Mouse (Mus musculus): ENCODE measurements at regions not wholly inside any gene's neighbourhood (a gene's known extent, or its start where the extent isn't known, plus 50 kb on each side); places are given as distances from the start of the nearest gene placed in this dataset.

DNA sequence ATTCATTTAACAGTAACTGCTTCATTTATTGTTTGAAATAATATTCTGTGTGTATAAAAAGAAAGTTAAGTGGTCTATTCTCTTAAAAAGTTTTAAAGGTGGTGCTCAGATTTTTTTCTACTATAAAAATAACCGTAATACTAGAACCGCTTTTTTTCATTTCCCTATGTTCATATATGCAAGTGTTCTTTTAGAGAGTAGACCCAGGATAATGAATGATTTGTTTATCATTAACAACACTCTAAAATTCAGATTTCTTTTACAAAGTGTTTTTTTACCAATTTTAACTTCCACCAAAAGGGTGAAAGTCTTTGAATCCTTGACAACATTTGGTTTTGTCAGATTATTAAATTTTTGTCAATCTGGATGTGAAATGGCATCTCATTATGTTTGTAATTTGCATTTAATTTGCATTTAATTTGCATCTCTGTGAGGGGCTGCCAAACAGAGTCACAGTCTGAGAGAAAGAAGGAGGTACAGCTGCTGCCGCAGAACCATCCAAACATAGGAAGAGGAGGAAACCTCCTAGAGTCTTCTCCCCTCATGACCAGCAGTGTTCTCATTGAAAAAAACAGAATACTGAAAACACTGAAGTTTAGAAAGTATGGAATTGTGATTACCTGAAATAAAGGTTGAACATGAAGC is 310.4 kb upstream of the Robo1 start:
- H3K4me2 ChIP-seq (ENCODE audit: low read depth, low read length, severe bottlenecking) = no peak overlapping the region
- ATAC-seq (replicated peaks; ENCODE audit: low FRiP score) (peak; percentile 81), DNase-seq (ENCODE audit: low spot score) (no peak)
- no peaks in the 10 kb centered on the region for H3K4me1 ChIP-seq (replicated peaks; ENCODE audit: control insufficient read depth, insufficient read depth, low read length)
- no peaks in the 10 kb centered on the region for H3K36me3 ChIP-seq (ENCODE audit: control insufficient read depth, insufficient read depth, low read length)
- H3K9ac ChIP-seq (ENCODE audit: low read length) = no peak overlapping the region
- H3K27ac ChIP-seq (ENCODE audit: low read depth, low read length) = no peak overlapping the region
- no peaks in the 10 kb centered on the region for H3K27me3 ChIP-seq (ENCODE audit: control insufficient read depth, insufficient read depth, low read length)
- H3K4me3 ChIP-seq (ENCODE audit: low read depth, low read length) = no peak overlapping the region
- no peaks in the 10 kb centered on the region for H3K9me3 ChIP-seq (ENCODE audit: control insufficient read depth, low read length)
- WGBS = 91% methylated on average over 3 of the region's 3 CpGs

- H3K4me1 ChIP-seq (replicated peaks; ENCODE audit: control insufficient read depth, insufficient read depth, low read length) = peaks cover 4% of the 10 kb centered on the region; the same call in 1 of the 2 replicates
- H3K9ac ChIP-seq (ENCODE audit: low read length) = peak overlapping the region; percentile 65
- WGBS = 2% methylated on average over 27 of the region's 27 CpGs
- H3K4me2 ChIP-seq (ENCODE audit: low read depth, low read length, severe bottlenecking) = peak overlapping the region; percentile 91
- no peak overlapping the region for H3K27ac ChIP-seq (ENCODE audit: low read depth, low read length)
- peak; percentile 84 for ATAC-seq (replicated peaks; ENCODE audit: low FRiP score)
- peak overlapping the region; percentile 49 for H3K4me3 ChIP-seq (ENCODE audit: low read depth, low read length)
- no peaks in the 10 kb centered on the region for H3K36me3 ChIP-seq (ENCODE audit: control insufficient read depth, insufficient read depth, low read length)
- DNase-seq (ENCODE audit: low spot score) = peak; percentile 73
- no peaks in the 10 kb centered on the region for H3K9me3 ChIP-seq (ENCODE audit: control insufficient read depth, low read length)
- no peaks in the 10 kb centered on the region; the same call in 1 of the 2 replicates for H3K27me3 ChIP-seq (ENCODE audit: control insufficient read depth, insufficient read depth, low read length)
These were observed 280.5 kb upstream of the Robo1 start for GRCm38 (mm10) chr16:72027404-72028215.

DNA sequence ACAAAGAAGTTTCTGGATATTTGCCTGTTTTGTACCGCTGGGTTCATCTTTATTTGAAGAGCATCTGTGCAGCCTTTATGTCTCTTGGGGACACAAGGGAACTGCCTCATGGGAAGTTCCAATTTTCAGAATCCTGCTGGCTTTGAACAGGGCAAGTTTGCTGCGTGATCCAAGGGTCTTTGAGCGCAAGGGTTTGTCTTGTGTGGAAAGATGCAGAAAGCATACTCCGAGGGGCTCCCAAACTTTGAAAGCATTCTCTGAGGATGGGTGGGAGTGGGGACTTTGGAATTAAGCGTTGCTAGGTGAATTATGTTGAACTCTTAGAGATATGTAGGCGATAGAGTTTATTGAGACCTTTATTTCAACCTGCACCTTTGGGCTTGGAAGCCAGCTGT is 279.9 kb upstream of the Robo1 start:
- DNase-seq (ENCODE audit: low spot score) = no peak
- ATAC-seq (replicated peaks; ENCODE audit: low FRiP score) = no peak; the same call in 1 of the 2 replicates
- Histone ChIP-seq H3K27ac (ENCODE audit: low read depth, low read length) (no peak overlapping the region), H3K27me3 (ENCODE audit: control insufficient read depth, insufficient read depth, low read length) (no peaks in the 10 kb centered on the region; the same call in 1 of the 2 replicates), H3K9me3 (ENCODE audit: control insufficient read depth, low read length) (no peaks in the 10 kb centered on the region), H3K9ac (ENCODE audit: low read length) (peak overlapping the region; percentile 65), H3K4me2 (ENCODE audit: low read depth, low read length, severe bottlenecking) (peak overlapping the region; percentile 91), H3K4me1 (replicated peaks; ENCODE audit: control insufficient read depth, insufficient read depth, low read length) (peaks cover 4% of the 10 kb centered on the region; the same call in 1 of the 2 replicates), H3K36me3 (ENCODE audit: control insufficient read depth, insufficient read depth, low read length) (no peaks in the 10 kb centered on the region), H3K4me3 (ENCODE audit: low read depth, low read length) (peak overlapping the region; percentile 49)
- 1% methylated on average over 6 of the region's 6 CpGs for WGBS

DNA sequence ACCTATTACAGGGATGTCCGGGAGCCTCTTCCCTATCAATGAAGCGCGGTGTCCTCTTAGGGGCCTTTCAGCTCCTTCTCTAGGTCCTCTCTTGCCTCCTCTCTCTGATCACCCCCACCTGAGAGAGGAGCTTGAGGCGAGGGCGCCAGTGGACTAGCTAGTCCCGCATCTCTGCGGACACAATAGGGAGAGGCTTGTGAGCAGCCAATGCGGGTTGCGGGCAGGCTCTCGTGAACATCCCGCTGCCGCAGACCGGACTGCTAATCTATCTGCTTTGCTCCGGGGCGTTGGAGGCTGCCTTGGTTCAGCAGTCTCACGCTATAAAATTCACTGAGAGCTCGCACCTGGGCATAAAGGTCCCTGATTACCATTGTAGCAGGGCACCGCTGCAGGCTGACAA is 279.3 kb upstream of the Robo1 start:
- H3K27me3 ChIP-seq (ENCODE audit: control insufficient read depth, insufficient read depth, low read length) = no peaks in the 10 kb centered on the region; the same call in 1 of the 2 replicates
- H3K9me3 ChIP-seq (ENCODE audit: control insufficient read depth, low read length) = no peaks in the 10 kb centered on the region
- DNase-seq (ENCODE audit: low spot score) (peak; percentile 64), ATAC-seq (replicated peaks; ENCODE audit: low FRiP score) (peak; percentile 31)
- H3K4me1 ChIP-seq (replicated peaks; ENCODE audit: control insufficient read depth, insufficient read depth, low read length) = peaks cover 4% of the 10 kb centered on the region; the same call in 1 of the 2 replicates
- H3K9ac ChIP-seq (ENCODE audit: low read length) = peak overlapping the region; percentile 65
- no peaks in the 10 kb centered on the region for H3K36me3 ChIP-seq (ENCODE audit: control insufficient read depth, insufficient read depth, low read length)
- peak overlapping the region; percentile 49 for H3K4me3 ChIP-seq (ENCODE audit: low read depth, low read length)
- WGBS = under 1% methylated on average over 18 of the region's 18 CpGs
- no peak overlapping the region for H3K27ac ChIP-seq (ENCODE audit: low read depth, low read length)
- peak overlapping the region; percentile 91 for H3K4me2 ChIP-seq (ENCODE audit: low read depth, low read length, severe bottlenecking)

DNA sequence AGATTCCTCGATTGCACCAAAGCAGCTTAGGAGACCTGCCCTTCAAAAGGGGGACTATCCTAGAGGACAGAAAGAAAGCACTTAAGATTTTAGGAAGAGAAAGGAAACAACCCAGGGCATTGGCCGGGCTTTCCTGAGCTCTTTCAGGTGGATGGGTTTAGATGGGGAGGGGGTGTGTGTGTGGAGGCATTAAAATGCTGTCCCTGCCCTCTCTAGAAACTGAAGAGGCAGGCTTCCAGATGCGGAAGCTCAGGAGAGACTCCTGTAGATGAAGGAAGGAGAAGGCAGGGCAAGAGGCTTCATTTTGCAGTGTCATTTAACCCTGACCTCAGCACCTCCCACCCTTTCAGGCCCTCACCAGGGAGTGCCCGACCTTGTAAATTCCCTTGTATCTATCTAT is 278.8 kb upstream of the Robo1 start:
- H3K9ac ChIP-seq (ENCODE audit: low read length) = peak overlapping the region; percentile 65; the same call in 1 of the 2 replicates
- peak overlapping the region; percentile 91 for H3K4me2 ChIP-seq (ENCODE audit: low read depth, low read length, severe bottlenecking)
- peaks cover 4% of the 10 kb centered on the region; the same call in 1 of the 2 replicates for H3K4me1 ChIP-seq (replicated peaks; ENCODE audit: control insufficient read depth, insufficient read depth, low read length)
- WGBS = 6% methylated on average over 4 of the region's 4 CpGs
- ATAC-seq (replicated peaks; ENCODE audit: low FRiP score) (0 out of 2 replicates have a peak, but pooled peaks have one; percentile 18), DNase-seq (ENCODE audit: low spot score) (no peak)
- H3K36me3 ChIP-seq (ENCODE audit: control insufficient read depth, insufficient read depth, low read length) = no peaks in the 10 kb centered on the region
- H3K9me3 ChIP-seq (ENCODE audit: control insufficient read depth, low read length) = no peaks in the 10 kb centered on the region
- H3K27ac ChIP-seq (ENCODE audit: low read depth, low read length) = no peak overlapping the region
- H3K4me3 ChIP-seq (ENCODE audit: low read depth, low read length) = peak overlapping the region; percentile 49
- H3K27me3 ChIP-seq (ENCODE audit: control insufficient read depth, insufficient read depth, low read length) = no peaks in the 10 kb centered on the region; the same call in 1 of the 2 replicates

DNA sequence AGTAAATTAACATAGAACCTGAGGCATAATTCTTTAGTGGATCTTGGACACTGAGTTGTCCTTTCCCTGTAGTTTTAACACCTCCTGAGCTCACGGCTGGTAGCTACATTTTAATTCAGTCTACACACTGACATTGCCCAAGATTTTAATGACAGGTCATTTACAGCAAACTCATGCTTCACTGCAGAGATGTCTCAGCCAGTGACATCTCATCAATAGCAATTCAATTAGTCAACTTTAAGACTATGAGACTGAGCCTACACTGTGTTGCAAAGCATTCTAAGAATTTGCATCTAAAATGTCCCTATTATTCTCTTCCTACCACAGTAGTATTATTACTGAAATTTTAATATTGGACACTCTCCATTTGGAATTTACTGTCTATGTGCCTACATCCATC is 239.9 kb upstream of the Robo1 start:
- Histone ChIP-seq H3K4me2 (ENCODE audit: low read depth, low read length, severe bottlenecking) (no peak overlapping the region), H3K36me3 (ENCODE audit: control insufficient read depth, insufficient read depth, low read length) (no peaks in the 10 kb centered on the region), H3K9ac (ENCODE audit: low read length) (no peak overlapping the region), H3K4me3 (ENCODE audit: low read depth, low read length) (no peak overlapping the region), H3K27me3 (ENCODE audit: control insufficient read depth, insufficient read depth, low read length) (no peaks in the 10 kb centered on the region), H3K9me3 (ENCODE audit: control insufficient read depth, low read length) (no peaks in the 10 kb centered on the region), H3K4me1 (replicated peaks; ENCODE audit: control insufficient read depth, insufficient read depth, low read length) (no peaks in the 10 kb centered on the region), H3K27ac (ENCODE audit: low read depth, low read length) (no peak overlapping the region)
- WGBS = 63% methylated on average over 1 of the region's 1 CpGs
- ATAC-seq (replicated peaks; ENCODE audit: low FRiP score) = no peak
- DNase-seq (ENCODE audit: low spot score) = no peak

DNA sequence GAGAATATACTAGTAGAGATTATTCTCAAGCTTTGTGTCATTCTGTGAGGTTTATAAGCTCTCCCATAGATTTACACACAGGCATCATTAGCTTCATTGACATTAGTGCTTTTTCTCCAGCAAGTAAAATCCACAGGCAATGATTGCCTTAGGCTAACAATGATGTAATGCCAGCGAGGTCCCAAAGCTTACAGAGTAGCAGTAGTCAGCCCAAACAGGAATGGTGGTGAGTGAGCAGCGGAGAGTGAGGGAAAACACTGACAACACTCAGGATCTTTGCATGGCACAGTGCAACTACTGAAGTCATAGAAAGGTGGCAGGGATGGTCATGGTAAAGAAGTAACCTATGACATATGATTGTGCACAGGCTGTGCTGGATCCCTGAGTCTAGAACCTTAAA is 238.5 kb upstream of the Robo1 start:
- 64% methylated on average over 2 of the region's 2 CpGs for WGBS
- DNase-seq (ENCODE audit: low spot score) = no peak
- ATAC-seq (replicated peaks; ENCODE audit: low FRiP score) = peak; percentile 57; the same call in 1 of the 2 replicates
- no peaks in the 10 kb centered on the region for H3K27me3 ChIP-seq (ENCODE audit: control insufficient read depth, insufficient read depth, low read length)
- no peak overlapping the region for H3K4me2 ChIP-seq (ENCODE audit: low read depth, low read length, severe bottlenecking)
- no peaks in the 10 kb centered on the region for H3K4me1 ChIP-seq (replicated peaks; ENCODE audit: control insufficient read depth, insufficient read depth, low read length)
- H3K36me3 ChIP-seq (ENCODE audit: control insufficient read depth, insufficient read depth, low read length) = no peaks in the 10 kb centered on the region
- H3K9ac ChIP-seq (ENCODE audit: low read length) = no peak overlapping the region
- no peak overlapping the region for H3K4me3 ChIP-seq (ENCODE audit: low read depth, low read length)
- H3K9me3 ChIP-seq (ENCODE audit: control insufficient read depth, low read length) = no peaks in the 10 kb centered on the region
- no peak overlapping the region for H3K27ac ChIP-seq (ENCODE audit: low read depth, low read length)

GRCm38 (mm10) chr16:72071756-72072471 is 236.2 kb upstream of the Robo1 start:
- H3K4me1 ChIP-seq (replicated peaks; ENCODE audit: control insufficient read depth, insufficient read depth, low read length) = no peaks in the 10 kb centered on the region
- H3K4me3 ChIP-seq (ENCODE audit: low read depth, low read length) = no peak overlapping the region
- H3K9me3 ChIP-seq (ENCODE audit: control insufficient read depth, low read length) = no peaks in the 10 kb centered on the region
- DNase-seq (ENCODE audit: low spot score) (no peak), ATAC-seq (replicated peaks; ENCODE audit: low FRiP score) (0 out of 2 replicates have a peak, but pooled peaks have one; percentile 34)
- H3K27me3 ChIP-seq (ENCODE audit: control insufficient read depth, insufficient read depth, low read length) = no peaks in the 10 kb centered on the region
- 70% methylated on average over 2 of the region's 2 CpGs for WGBS
- H3K27ac ChIP-seq (ENCODE audit: low read depth, low read length) = no peak overlapping the region
- H3K4me2 ChIP-seq (ENCODE audit: low read depth, low read length, severe bottlenecking) = no peak overlapping the region
- no peak overlapping the region for H3K9ac ChIP-seq (ENCODE audit: low read length)
- H3K36me3 ChIP-seq (ENCODE audit: control insufficient read depth, insufficient read depth, low read length) = no peaks in the 10 kb centered on the region
